Mouse (Mus musculus) adrenal gland, adult (tissue): ENCODE measurements around the gene Lrrc75b.
"Not testable (repeated sequence)": the region's sequence is repeated elsewhere in the genome, so short reads cannot be mapped to it uniquely, and the experiment has no call there.

ENCODE experiments used
- DNase-seq, 2 experiments: peaks; one replicate each; pipeline ENCODE4 v3.0.0; 2022 to 2023; ENCODE audit warnings: low spot score in 1 of 2; ENCODE audit not compliant: inconsistent age in 2 of 2

Gene Lrrc75b

DNA sequence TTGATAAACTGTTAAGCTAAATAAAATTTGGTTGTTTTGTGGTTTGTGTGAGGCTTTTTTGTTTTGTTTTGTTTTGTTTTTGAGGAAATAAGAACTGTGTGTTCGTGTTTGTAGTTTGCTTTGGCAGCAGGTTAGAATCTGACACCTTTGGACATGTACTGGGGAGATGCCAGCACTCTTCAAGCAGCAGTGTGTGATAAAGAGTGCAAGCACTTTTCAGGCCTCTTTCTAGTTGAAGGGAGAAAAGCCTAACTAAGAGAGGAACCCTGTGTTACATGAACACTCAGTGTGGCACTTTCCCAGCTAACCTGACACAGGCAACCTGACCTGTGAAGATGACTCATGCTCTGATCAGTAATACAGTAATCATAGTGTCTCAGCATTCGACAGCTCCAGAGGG is 24.7 kb downstream of the Lrrc75b start:
- DNase-seq = no peak

DNA sequence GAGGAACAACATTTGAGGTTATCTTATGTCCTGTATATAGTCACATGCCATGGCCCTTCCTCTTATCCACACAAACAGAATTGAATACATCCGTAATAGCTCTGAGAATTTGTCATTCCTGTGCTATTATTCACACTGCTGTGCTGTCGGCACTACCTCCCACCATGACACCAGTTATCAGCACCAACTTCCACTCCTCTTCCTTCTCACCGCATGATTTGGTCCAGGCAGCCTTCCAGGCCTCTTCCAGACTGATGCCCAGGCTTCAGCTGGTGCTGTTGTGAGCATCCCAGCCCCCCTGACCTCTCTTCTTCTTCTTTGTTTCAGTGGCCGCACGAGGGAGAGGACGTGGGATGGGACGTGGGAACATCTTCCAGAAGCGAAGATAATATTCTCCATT is 25.2 kb downstream of the Lrrc75b start:
- DNase-seq = no peak

DNA sequence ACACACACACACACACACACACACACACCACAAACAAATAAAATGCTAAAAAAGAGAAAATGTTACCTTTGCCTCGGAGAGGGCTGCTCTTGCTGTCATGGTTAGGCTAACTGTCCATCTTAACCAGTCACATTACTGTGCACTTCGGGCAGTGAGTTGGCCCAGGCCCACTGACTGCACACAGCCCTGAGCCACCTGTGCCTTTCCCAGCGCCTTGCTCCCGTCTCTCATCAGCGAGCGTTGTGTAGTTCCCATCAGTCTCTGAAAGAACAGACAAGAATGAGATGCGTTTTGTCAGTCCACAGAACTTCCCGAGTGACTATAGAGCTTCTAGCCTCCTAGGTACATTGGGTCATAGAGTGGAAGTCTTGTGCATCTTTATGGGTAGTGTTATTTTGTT is 25.9 kb downstream of the Lrrc75b start:
- DNase-seq = no peak

- DNase-seq = peak in 1 of 2 experiments; percentile 19
Observed at GRCm38 (mm10) chr10:75531532-75532090, 28.5 kb downstream of the Lrrc75b start.

- no peak for DNase-seq
Observed at GRCm38 (mm10) chr10:75530322-75530721, 29.8 kb downstream of the Lrrc75b start.

GRCm38 (mm10) chr10:75525450-75525849 is 34.7 kb downstream of the Lrrc75b start:
- not testable (repeated sequence) for DNase-seq

DNA sequence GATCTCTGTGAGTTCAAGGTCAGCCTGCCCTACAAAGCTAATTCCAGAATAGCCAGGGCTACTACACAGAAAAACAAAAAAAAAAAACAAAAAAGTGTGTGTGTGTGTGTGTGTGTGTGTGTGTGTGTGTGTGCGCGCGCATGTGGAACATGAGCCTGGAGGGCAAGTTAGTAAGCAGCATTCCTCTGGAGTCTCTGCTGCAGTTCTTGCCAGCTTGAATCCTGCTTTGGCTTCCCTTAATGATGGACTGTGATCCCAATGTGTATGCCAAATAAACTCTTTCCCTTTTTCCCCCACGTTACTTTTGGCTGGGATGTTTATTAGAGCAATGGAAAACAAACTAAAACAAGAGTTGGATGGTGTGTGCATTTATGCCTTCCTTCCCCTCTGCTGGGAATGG is 38.5 kb downstream of the Lrrc75b start:
- DNase-seq = peak in 1 of 2 experiments; percentile 22

GRCm38 (mm10) chr10:75520581-75520980 is 39.5 kb downstream of the Lrrc75b start:
- DNase-seq = peak in 1 of 2 experiments; percentile 26

DNA sequence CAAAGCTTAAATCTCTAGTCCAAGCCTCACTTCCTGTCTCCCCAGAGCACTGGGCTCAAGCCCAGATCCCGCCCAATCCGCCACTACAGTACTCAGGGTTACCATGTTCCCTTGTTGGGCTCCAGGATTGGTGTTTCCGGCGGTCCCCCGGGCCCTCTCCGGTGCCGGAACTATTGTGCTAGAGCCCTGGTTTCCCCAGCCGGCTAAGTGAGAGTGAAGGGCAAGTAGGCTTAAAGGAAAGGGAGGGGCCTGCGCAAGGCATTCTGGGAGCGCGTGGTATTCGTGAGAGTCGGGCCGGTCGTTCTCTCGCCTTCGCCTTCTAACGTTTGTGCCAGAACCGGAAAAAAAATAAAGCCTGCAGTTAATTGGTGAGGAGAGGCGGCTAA is 42.4 kb downstream of the Lrrc75b start, which contains the start of gene Gucd1:
Gene Gucd1 (minus strand): TSS at position 215 of the 386 bp plus-strand sequence.
- peak; percentile 98 to 100 for DNase-seq

GRCm38 (mm10) chr10:75517073-75517757 is 42.9 kb downstream of the Lrrc75b start, which contains the start of gene Snrpd3:
TSS of gene Snrpd3 (plus strand) at chr10:75517551.
- peak; percentile 97 for DNase-seq

GRCm38 (mm10) chr10:75516724-75517072 is 43.4 kb downstream of the Lrrc75b start:
- no peak for DNase-seq

DNA sequence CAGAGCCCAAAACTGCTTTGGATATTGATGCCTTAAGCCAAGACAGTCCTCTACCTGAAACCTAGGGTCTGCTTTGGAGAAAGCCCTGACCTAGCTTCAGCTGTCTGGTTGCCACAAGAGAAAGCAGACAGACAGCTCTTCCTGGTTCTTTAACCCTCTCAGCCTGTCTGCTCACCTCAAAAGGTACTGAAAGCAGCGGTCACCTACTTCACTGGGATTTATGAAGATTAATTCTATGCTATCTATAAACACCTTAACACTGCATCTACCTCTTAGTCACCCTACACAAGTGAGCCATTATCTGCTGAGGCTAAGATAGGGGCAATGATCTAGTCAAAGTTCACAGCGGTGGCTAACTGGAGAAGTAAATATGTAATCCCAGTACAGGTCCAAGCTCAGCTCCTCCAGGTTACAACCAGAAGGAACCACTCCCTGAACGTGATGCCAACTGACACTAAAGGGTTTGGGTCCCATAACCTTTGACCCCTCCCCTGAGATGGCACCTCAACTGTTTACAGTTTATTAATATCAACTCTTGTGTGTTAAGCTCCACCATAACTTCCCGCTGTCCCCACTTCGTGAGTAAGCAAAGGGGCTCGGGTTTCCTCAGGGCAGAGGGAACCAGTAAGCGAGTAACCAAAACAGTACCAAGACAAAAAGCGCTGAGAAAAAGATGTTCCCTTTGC is 43.9 kb downstream of the Lrrc75b start:
- DNase-seq = no peak

- no peak for DNase-seq
Observed at GRCm38 (mm10) chr10:75515216-75516037, 44.7 kb downstream of the Lrrc75b start.

DNA sequence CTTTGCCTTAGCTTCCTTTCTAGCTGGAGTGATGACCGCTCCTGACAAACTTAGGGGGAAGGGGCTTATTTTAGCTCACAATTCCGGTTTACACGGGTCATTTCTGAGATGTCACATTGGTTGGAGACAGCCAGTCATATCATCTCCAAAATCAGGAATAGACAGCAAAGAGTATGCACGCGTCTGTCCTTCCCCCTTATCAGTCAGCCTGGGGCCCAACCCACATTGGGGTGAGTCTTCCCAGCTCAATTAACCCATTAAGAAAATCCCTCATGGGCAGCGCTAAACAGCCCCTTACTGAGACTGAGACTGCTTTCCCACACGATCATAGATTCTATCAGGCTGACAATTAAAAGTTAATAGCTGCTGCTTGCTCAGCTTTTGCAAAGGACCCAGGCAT is 45.8 kb downstream of the Lrrc75b start:
- peak in 1 of 2 experiments; percentile 37 for DNase-seq

- peak in 1 of 2 experiments; percentile 38 for DNase-seq
Observed at GRCm38 (mm10) chr10:75513306-75514067, 46.6 kb downstream of the Lrrc75b start.

DNA sequence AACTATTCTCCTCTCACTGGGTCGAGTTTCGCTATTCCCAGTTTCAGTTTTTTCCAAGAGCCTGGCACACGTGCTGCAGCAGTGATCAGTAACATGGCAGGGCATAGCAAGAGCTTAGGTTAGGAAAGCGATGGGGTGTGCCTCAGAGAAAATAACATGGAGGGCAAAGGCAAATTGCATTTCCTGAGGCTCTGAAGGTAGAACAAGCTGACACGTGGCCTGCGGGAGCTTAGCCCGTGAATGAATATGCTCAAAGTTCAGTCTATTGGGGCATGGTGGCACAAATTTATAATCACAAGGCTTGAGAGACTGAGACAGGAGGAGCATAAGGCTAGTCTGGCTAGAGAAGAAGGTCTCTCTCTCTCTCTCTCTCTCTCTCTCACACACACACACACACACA is 47.3 kb downstream of the Lrrc75b start:
- peak in 1 of 2 experiments; percentile 48 for DNase-seq

- DNase-seq = peak in 1 of 2 experiments; percentile 31
Observed at GRCm38 (mm10) chr10:75511897-75512296, 48.2 kb downstream of the Lrrc75b start.

DNA sequence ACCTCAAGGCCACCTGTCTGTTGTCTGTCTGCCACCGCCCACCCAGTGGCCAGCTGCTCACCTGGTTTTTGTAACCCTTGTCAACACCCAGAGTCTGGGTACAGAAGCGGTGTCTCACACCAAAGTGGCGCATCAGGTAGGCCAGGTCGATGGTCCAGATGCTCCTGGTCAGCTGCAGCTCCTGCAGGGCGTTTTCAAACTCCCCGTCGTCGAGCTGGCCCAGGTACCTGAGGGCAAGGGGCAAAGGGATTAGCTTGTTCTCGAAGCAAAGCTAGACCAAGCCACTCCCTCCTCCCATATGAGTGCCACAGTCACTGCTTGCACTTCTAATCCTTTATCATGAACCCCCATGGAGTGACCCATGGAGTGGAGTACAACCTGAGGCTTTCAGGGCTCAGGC is 49.1 kb downstream of the Lrrc75b start:
- DNase-seq = no peak

GRCm38 (mm10) chr10:75510446-75510845 is 49.7 kb downstream of the Lrrc75b start:
- DNase-seq = peak; percentile 59 to 87

GRCm38 (mm10) chr10:75505928-75506327 is 54.2 kb downstream of the Lrrc75b start:
- not testable (repeated sequence) for DNase-seq

- no peak for DNase-seq
Observed at GRCm38 (mm10) chr10:75505130-75505495, 55.0 kb downstream of the Lrrc75b start.
